Mouse (Mus musculus): ENCODE data around the gene Wwox. TPM values are rescaled to one million over a fixed set of nuclear protein-coding genes. Genes with fewer than 3 reads are reported as not detected.

Wwox gene
- total RNA-seq, 2 experiments from 2014 or later, result 4.6 to 4.8 TPM

GRCm38 (mm10) chr8:114880475-114881135 is 441.1 kb downstream of the Wwox start:
- intact Hi-C loops (cut with DNase I), result no loop called here
- DNase-seq, result no peak

- intact Hi-C loops (cut with DNase I), result no loop called here
- DNase-seq, result no peak
Measured at GRCm38 (mm10) chr8:114881891-114882401, 442.5 kb downstream of the Wwox start.

- no peak for DNase-seq
- intact Hi-C loops (cut with DNase I), result no loop called here
Measured at GRCm38 (mm10) chr8:114882504-114882903, 443.0 kb downstream of the Wwox start.

- DNase-seq, result no peak
- intact Hi-C loops (cut with DNase I), result no loop called here
Measured at GRCm38 (mm10) chr8:114882936-114883606, 443.6 kb downstream of the Wwox start.

- no peak for DNase-seq
- intact Hi-C loops (cut with DNase I), result no loop called here
Measured at GRCm38 (mm10) chr8:114883967-114884366, 444.5 kb downstream of the Wwox start.

- DNase-seq, result no peak
- intact Hi-C loops (cut with DNase I), result no loop called here
Measured at GRCm38 (mm10) chr8:114885026-114885592, 445.7 kb downstream of the Wwox start.

- DNase-seq, result no peak
- intact Hi-C loops (cut with DNase I), result no loop called here
Measured at GRCm38 (mm10) chr8:114888388-114888787, 448.9 kb downstream of the Wwox start.

GRCm38 (mm10) chr8:114889578-114890374 is 450.3 kb downstream of the Wwox start:
- intact Hi-C loops (cut with DNase I), result no loop called here
- no peak for DNase-seq

GRCm38 (mm10) chr8:114890478-114890877 is 451.0 kb downstream of the Wwox start:
- DNase-seq, result no peak
- intact Hi-C loops (cut with DNase I), result no loop called here

- no peak for DNase-seq
- intact Hi-C loops (cut with DNase I), result no loop called here
Measured at GRCm38 (mm10) chr8:114891252-114891651, 451.8 kb downstream of the Wwox start.

GRCm38 (mm10) chr8:114897432-114897831 is 458.0 kb downstream of the Wwox start:
- DNase-seq, result no peak
- intact Hi-C loops (cut with DNase I), result no loop called here

- DNase-seq, result no peak
- intact Hi-C loops (cut with DNase I), result no loop called here
Measured at GRCm38 (mm10) chr8:114899157-114899556, 459.7 kb downstream of the Wwox start.

GRCm38 (mm10) chr8:114902584-114902983 is 463.1 kb downstream of the Wwox start:
- no peak for DNase-seq
- intact Hi-C loops (cut with DNase I), result no loop called here

GRCm38 (mm10) chr8:114908086-114908485 is 468.6 kb downstream of the Wwox start:
- DNase-seq, result no peak
- intact Hi-C loops (cut with DNase I), result no loop called here

GRCm38 (mm10) chr8:114908589-114908988 is 469.1 kb downstream of the Wwox start:
- intact Hi-C loops (cut with DNase I), result no loop called here
- no peak for DNase-seq

GRCm38 (mm10) chr8:114909146-114909545 is 469.7 kb downstream of the Wwox start:
- intact Hi-C loops (cut with DNase I), result no loop called here
- DNase-seq, result no peak

GRCm38 (mm10) chr8:114911031-114911580 is 471.7 kb downstream of the Wwox start:
- DNase-seq, result no peak
- intact Hi-C loops (cut with DNase I), result no loop called here

- no peak for DNase-seq
- intact Hi-C loops (cut with DNase I), result no loop called here
Measured at GRCm38 (mm10) chr8:114923629-114924028, 484.2 kb downstream of the Wwox start.

- no peak for DNase-seq
- intact Hi-C loops (cut with DNase I), result no loop called here
Measured at GRCm38 (mm10) chr8:114927412-114927811, 488.0 kb downstream of the Wwox start.

GRCm38 (mm10) chr8:114927917-114928316 is 488.5 kb downstream of the Wwox start:
- DNase-seq, result no peak
- intact Hi-C loops (cut with DNase I), result no loop called here

GRCm38 (mm10) chr8:114929597-114929996 is 490.1 kb downstream of the Wwox start:
- DNase-seq, result no peak
- intact Hi-C loops (cut with DNase I), result no loop called here

Measured in heart, postnatal 36 days (tissue).